Mouse (Mus musculus): Measurements from ENCODE around the gene Hist3h2a. TPM values are rescaled to one million over a fixed set of nuclear protein-coding genes. Genes with fewer than 3 reads are reported as not detected.

Hist3h2a gene
- polyA plus RNA-seq, 1 experiment, result 120 TPM

GRCm38 (mm10) chr11:58970831-58971530, 16.5 kb downstream of the Hist3h2a start:
- DNase-seq (ENCODE audit: low read depth), result no peak
- TF ChIP-seq POLR2A (IDR thresholded peaks at IDR 0.05; ENCODE audit: borderline replicate concordance, extremely low read depth, insufficient read depth, insufficient read length, poor library complexity, severe bottlenecking) (no peak), CTCF (IDR thresholded peaks at IDR 0.05; ENCODE audit: borderline replicate concordance, extremely low read depth, insufficient read depth, insufficient read length) (no peak)

GRCm38 (mm10) chr11:58971796-58972195, 17.3 kb downstream of the Hist3h2a start:
- no peak for TF ChIP-seq CTCF (IDR thresholded peaks at IDR 0.05; ENCODE audit: borderline replicate concordance, extremely low read depth, insufficient read depth, insufficient read length)
- no peak for TF ChIP-seq POLR2A (IDR thresholded peaks at IDR 0.05; ENCODE audit: borderline replicate concordance, extremely low read depth, insufficient read depth, insufficient read length, poor library complexity, severe bottlenecking)
- DNase-seq (ENCODE audit: low read depth), result no peak

- TF ChIP-seq POLR2A (IDR thresholded peaks at IDR 0.05; ENCODE audit: borderline replicate concordance, extremely low read depth, insufficient read depth, insufficient read length, poor library complexity, severe bottlenecking) (no peak), CTCF (IDR thresholded peaks at IDR 0.05; ENCODE audit: borderline replicate concordance, extremely low read depth, insufficient read depth, insufficient read length) (no peak)
- DNase-seq (ENCODE audit: low read depth), result no peak
Observed at GRCm38 (mm10) chr11:58974414-58974813, 19.9 kb downstream of the Hist3h2a start.

- no peak for DNase-seq (ENCODE audit: low read depth)
- TF ChIP-seq POLR2A (IDR thresholded peaks at IDR 0.05; ENCODE audit: borderline replicate concordance, extremely low read depth, insufficient read depth, insufficient read length, poor library complexity, severe bottlenecking) (no peak), CTCF (IDR thresholded peaks at IDR 0.05; ENCODE audit: borderline replicate concordance, extremely low read depth, insufficient read depth, insufficient read length) (no peak)
Observed at GRCm38 (mm10) chr11:58977150-58977549, 22.7 kb downstream of the Hist3h2a start.

- no peak for DNase-seq (ENCODE audit: low read depth)
- no peak for TF ChIP-seq CTCF (IDR thresholded peaks at IDR 0.05; ENCODE audit: borderline replicate concordance, extremely low read depth, insufficient read depth, insufficient read length)
- TF ChIP-seq POLR2A (IDR thresholded peaks at IDR 0.05; ENCODE audit: borderline replicate concordance, extremely low read depth, insufficient read depth, insufficient read length, poor library complexity, severe bottlenecking), result no peak
Observed at GRCm38 (mm10) chr11:58977607-58978026, 23.1 kb downstream of the Hist3h2a start.

- peak; percentile 91 for DNase-seq (ENCODE audit: low read depth)
- TF ChIP-seq POLR2A (IDR thresholded peaks at IDR 0.05; ENCODE audit: borderline replicate concordance, extremely low read depth, insufficient read depth, insufficient read length, poor library complexity, severe bottlenecking) (no peak), CTCF (IDR thresholded peaks at IDR 0.05; ENCODE audit: borderline replicate concordance, extremely low read depth, insufficient read depth, insufficient read length) (no peak)
Observed at GRCm38 (mm10) chr11:58978027-58978705, 23.7 kb downstream of the Hist3h2a start, which contains the start of gene Trim11. Gene Trim11 (plus strand): TSS chr11:58978093.

- no peak for DNase-seq (ENCODE audit: low read depth)
- no peak for TF ChIP-seq POLR2A (IDR thresholded peaks at IDR 0.05; ENCODE audit: borderline replicate concordance, extremely low read depth, insufficient read depth, insufficient read length, poor library complexity, severe bottlenecking)
- no peak for TF ChIP-seq CTCF (IDR thresholded peaks at IDR 0.05; ENCODE audit: borderline replicate concordance, extremely low read depth, insufficient read depth, insufficient read length)
Observed at GRCm38 (mm10) chr11:58978706-58979030, 24.2 kb downstream of the Hist3h2a start.

GRCm38 (mm10) chr11:58979183-58979582, 24.7 kb downstream of the Hist3h2a start:
- TF ChIP-seq POLR2A (IDR thresholded peaks at IDR 0.05; ENCODE audit: borderline replicate concordance, extremely low read depth, insufficient read depth, insufficient read length, poor library complexity, severe bottlenecking) (no peak), CTCF (IDR thresholded peaks at IDR 0.05; ENCODE audit: borderline replicate concordance, extremely low read depth, insufficient read depth, insufficient read length) (no peak)

GRCm38 (mm10) chr11:58979661-58980060, 25.2 kb downstream of the Hist3h2a start:
- no peak for DNase-seq (ENCODE audit: low read depth)
- TF ChIP-seq CTCF (IDR thresholded peaks at IDR 0.05; ENCODE audit: borderline replicate concordance, extremely low read depth, insufficient read depth, insufficient read length), result no peak
- no peak for TF ChIP-seq POLR2A (IDR thresholded peaks at IDR 0.05; ENCODE audit: borderline replicate concordance, extremely low read depth, insufficient read depth, insufficient read length, poor library complexity, severe bottlenecking)

More at GRCm38 (mm10) chr11:58979183-58979582, 24.7 kb downstream of the Hist3h2a start:
- no peak for DNase-seq (ENCODE audit: low read depth)

- TF ChIP-seq POLR2A (IDR thresholded peaks at IDR 0.05; ENCODE audit: borderline replicate concordance, extremely low read depth, insufficient read depth, insufficient read length, poor library complexity, severe bottlenecking) (no peak), CTCF (IDR thresholded peaks at IDR 0.05; ENCODE audit: borderline replicate concordance, extremely low read depth, insufficient read depth, insufficient read length) (no peak)
Observed at GRCm38 (mm10) chr11:58980381-58980990, 26.0 kb downstream of the Hist3h2a start.

More at GRCm38 (mm10) chr11:58980381-58980990, 26.0 kb downstream of the Hist3h2a start:
- no peak for DNase-seq (ENCODE audit: low read depth)
